Mouse (Mus musculus) retina, adult 2 months (tissue): Measurements from ENCODE around the gene Adam34.
"Not testable (repeated sequence)": the region's sequence is repeated elsewhere in the genome, so short reads cannot be mapped to it uniquely, and the experiment has no call there.

Experiments used
- DNase-seq: peaks from one replicate; pipeline ENCODE4 v3.0.0-alpha.2; 2012; ENCODE audit warnings: low read depth, low spot score

Adam34 gene

GRCm38 (mm10) chr8:43709949-43710348 is at the start of gene Adam34:
Gene Adam34, minus strand, starts transcription at chr8:43710049.
- no peak for DNase-seq

GRCm38 (mm10) chr8:43627176-43627575 is 82.7 kb downstream of the Adam34 start, which contains the start of gene Gm5346:
Gene Gm5346, minus strand, starts transcription at chr8:43627276.
- DNase-seq, result no peak

GRCm38 (mm10) chr8:43616046-43616445 is 93.8 kb downstream of the Adam34 start:
- no peak for DNase-seq

GRCm38 (mm10) chr8:43603657-43604056 is 106.2 kb downstream of the Adam34 start:
- DNase-seq, result not testable (repeated sequence)

- DNase-seq, result not testable (repeated sequence)
Measured at GRCm38 (mm10) chr8:43603166-43603565, 106.7 kb downstream of the Adam34 start.
